Mouse (Mus musculus): ENCODE data around the gene Utp3. TPM values are rescaled to one million over a fixed set of nuclear protein-coding genes. Genes with fewer than 3 reads are reported as not detected.

Gene Utp3
- polyA plus RNA-seq, 1 experiment from 2014 or later = 86.5 TPM

DNA sequence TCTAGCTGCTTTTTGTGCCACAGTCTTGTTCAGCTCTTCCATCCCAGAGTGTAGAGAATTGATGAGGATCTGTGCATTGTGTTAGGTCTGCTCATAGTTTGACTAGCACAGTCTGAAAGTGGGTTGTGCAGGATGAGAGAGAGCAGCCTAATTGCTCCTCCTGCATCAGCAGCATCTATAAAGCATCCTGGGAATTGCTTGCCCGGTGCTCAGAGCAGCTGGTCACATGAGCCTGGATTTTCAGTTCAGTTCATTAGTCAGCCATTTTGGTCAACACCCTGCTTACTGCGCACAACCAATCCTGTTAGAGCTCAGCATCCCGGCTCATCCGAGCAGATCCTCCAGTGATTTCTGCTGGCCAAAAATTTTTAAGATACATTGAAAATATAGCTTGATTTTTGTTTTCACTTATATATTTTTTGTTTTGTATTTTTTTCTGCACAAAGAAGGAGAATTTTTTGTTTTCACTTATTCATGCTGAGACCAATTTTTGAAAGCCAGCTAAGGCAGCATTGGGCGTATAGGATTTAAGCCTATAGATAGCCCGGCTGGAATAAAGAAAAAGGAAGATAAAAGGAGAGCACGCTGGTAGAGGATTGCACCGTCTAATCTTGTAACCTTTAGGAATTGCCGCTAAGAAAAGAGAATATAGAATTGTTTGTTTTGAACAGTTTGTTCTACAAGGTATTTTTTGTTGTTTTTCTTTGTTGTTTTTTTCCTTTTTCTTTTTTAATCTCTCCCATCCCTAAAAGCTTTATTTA is 29.2 kb downstream of the Utp3 start:
- H3K27me3 ChIP-seq (ENCODE audit: poor library complexity, severe bottlenecking) = no peaks in the 10 kb centered on the region
- 38% methylated on average over 9 of the region's 9 CpGs for WGBS
- no peaks in the 10 kb centered on the region for H3K9me3 ChIP-seq
- peak overlapping the region; percentile 54 for H3K4me3 ChIP-seq
- peak overlapping the region; percentile 81 for H3K27ac ChIP-seq
- peaks cover 46% of the 10 kb centered on the region for H3K4me1 ChIP-seq
- DNase-seq (ENCODE audit: extremely low spot score, low spot score) = peak; percentile 64
- peaks cover 7% of the 10 kb centered on the region; the same call in 1 of the 2 replicates for H3K36me3 ChIP-seq (replicated peaks)

- DNase-seq (ENCODE audit: extremely low spot score, low spot score) = peak; percentile 34
- Histone ChIP-seq H3K4me1 (peaks cover 46% of the 10 kb centered on the region), H3K9me3 (no peaks in the 10 kb centered on the region), H3K27ac (peak overlapping the region; percentile 81), H3K4me3 (peak overlapping the region; percentile 54), H3K27me3 (ENCODE audit: poor library complexity, severe bottlenecking) (no peaks in the 10 kb centered on the region), H3K36me3 (replicated peaks) (peaks cover 9% of the 10 kb centered on the region; the same call in 1 of the 2 replicates)
- 30% methylated on average over 9 of the region's 9 CpGs for WGBS
Measured at GRCm38 (mm10) chr5:88584061-88584460, 29.8 kb downstream of the Utp3 start.

DNA sequence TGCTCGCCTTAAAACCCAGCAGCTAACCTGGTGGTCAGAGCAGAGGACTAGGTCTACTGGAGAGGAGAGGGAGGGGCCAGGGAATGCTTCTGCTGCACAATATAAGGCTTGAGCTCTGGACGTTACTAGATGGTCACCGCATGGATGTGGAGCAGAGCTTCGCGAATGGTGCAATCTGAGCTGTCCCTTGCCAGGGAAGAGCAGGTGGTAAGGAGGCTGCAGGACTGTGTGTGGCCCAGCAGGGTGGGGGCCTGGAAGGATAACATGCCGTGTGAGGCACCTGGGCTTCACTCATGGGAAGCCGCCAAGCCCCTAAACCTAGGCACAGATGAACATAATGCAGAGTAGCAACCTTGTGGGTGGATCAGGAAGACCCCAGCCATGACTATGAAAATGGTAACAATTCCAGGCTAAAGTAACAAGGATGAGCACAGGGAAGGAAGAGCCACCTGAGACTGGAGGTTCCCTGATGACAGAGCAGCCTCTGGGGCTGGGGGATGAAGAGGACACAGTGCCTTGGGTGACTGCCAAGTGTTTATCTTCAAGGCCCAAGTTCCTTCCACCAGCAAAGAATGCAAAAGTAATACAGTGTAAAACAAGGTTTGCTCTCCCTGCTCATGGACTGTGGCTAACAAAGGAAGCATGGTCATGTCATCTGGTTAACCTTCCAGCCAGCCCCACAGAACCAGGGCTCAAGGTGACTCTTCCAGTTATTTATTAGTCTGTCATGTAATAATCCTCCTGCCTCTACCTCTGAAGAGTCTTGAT is 32.3 kb downstream of the Utp3 start:
- peaks cover 46% of the 10 kb centered on the region for H3K4me1 ChIP-seq
- 85% methylated on average over 7 of the region's 7 CpGs for WGBS
- H3K4me3 ChIP-seq = peak overlapping the region; percentile 54; the same call in 1 of the 2 replicates
- no peak for DNase-seq (ENCODE audit: extremely low spot score, low spot score)
- H3K9me3 ChIP-seq = no peaks in the 10 kb centered on the region
- peaks cover 14% of the 10 kb centered on the region; the same call in 1 of the 2 replicates for H3K36me3 ChIP-seq (replicated peaks)
- no peaks in the 10 kb centered on the region for H3K27me3 ChIP-seq (ENCODE audit: poor library complexity, severe bottlenecking)
- 0 out of 2 replicates have a peak overlapping the region, but pooled peaks have one; percentile 35 for H3K27ac ChIP-seq

GRCm38 (mm10) chr5:88587211-88587934 is 33.1 kb downstream of the Utp3 start:
- Histone ChIP-seq H3K4me3 (peak overlapping the region; percentile 20; the same call in 1 of the 2 replicates), H3K27me3 (ENCODE audit: poor library complexity, severe bottlenecking) (no peaks in the 10 kb centered on the region), H3K27ac (peak overlapping the region; percentile 49; the same call in 1 of the 2 replicates), H3K4me1 (peaks cover 46% of the 10 kb centered on the region), H3K36me3 (replicated peaks) (peaks cover 17% of the 10 kb centered on the region; the same call in 1 of the 2 replicates), H3K9me3 (no peaks in the 10 kb centered on the region)
- no peak for DNase-seq (ENCODE audit: extremely low spot score, low spot score)
- WGBS = 53% methylated on average over 13 of the region's 13 CpGs

GRCm38 (mm10) chr5:88588481-88588880 is 34.2 kb downstream of the Utp3 start:
- no peaks in the 10 kb centered on the region for H3K9me3 ChIP-seq
- H3K27me3 ChIP-seq (ENCODE audit: poor library complexity, severe bottlenecking) = no peaks in the 10 kb centered on the region
- peaks cover 24% of the 10 kb centered on the region for H3K36me3 ChIP-seq (replicated peaks)
- no peak for DNase-seq (ENCODE audit: extremely low spot score, low spot score)
- WGBS = 53% methylated on average over 5 of the region's 5 CpGs
- no peak overlapping the region for H3K27ac ChIP-seq
- H3K4me1 ChIP-seq = peaks cover 42% of the 10 kb centered on the region
- H3K4me3 ChIP-seq = no peak overlapping the region

DNA sequence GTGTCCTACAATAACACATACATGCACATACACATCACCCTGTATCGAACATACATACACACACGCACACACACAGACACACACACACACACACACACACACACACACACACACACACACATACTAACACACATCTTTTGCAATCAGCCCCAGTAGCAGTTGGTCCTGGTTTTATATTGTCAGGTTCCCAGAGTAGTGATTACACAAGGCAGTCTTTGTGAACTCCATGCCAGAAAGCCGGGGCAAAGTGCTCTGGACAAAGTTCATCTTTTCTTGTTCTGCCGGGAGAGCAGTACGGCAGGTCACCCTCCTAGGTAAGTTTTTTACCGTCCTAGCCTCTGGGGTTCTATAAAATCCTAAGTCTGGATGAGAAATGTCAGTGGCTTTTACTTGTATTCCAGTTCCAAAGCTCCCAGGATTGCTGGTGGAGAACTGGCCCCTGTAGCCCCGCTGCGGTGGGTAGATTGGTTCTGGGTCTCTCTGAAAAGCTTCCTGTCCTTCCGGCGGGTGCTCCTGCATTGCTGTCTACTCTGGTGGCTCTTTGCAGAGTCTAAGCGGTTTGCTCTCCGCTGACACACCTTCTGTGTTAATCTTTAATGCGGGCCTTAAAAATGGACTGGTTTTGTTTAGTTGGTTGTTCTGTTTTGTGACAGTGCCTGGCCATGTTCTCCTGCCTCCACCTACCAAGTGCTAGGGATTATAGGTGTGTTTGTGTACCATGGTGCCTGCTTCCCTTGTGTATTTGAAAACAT is 39.3 kb downstream of the Utp3 start:
- H3K27ac ChIP-seq = no peak overlapping the region
- 91% methylated on average over 13 of the region's 13 CpGs for WGBS
- no peaks in the 10 kb centered on the region for H3K4me1 ChIP-seq
- H3K9me3 ChIP-seq = no peaks in the 10 kb centered on the region
- H3K36me3 ChIP-seq (replicated peaks) = peaks cover 17% of the 10 kb centered on the region
- no peak for DNase-seq (ENCODE audit: extremely low spot score, low spot score)
- H3K4me3 ChIP-seq = no peak overlapping the region
- H3K27me3 ChIP-seq (ENCODE audit: poor library complexity, severe bottlenecking) = no peaks in the 10 kb centered on the region

DNA sequence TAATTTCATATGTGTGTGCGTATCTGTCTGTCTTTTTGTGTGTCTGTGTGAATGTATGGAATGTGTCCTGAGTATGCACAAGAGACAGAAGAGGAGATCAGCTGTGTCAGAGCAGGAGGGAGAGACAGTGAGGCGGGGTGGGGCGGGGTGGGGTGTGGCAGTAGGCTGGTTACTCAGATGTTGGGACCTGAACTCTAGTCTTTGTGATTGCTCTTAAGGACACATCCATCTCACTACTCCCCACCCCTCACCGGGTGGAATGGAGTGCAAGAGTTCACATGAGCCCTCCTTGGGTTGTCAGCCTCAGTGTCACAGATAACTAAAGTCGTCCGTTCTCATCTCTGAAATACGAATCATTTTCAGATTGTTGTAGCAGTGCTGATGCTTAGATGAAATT is 39.9 kb downstream of the Utp3 start:
- Histone ChIP-seq H3K4me1 (no peaks in the 10 kb centered on the region), H3K27me3 (ENCODE audit: poor library complexity, severe bottlenecking) (no peaks in the 10 kb centered on the region), H3K27ac (no peak overlapping the region), H3K36me3 (replicated peaks) (peaks cover 15% of the 10 kb centered on the region), H3K9me3 (no peaks in the 10 kb centered on the region), H3K4me3 (no peak overlapping the region)
- WGBS = 92% methylated on average over 7 of the region's 7 CpGs
- no peak for DNase-seq (ENCODE audit: extremely low spot score, low spot score)

- DNase-seq (ENCODE audit: extremely low spot score, low spot score) = no peak
- Histone ChIP-seq H3K27me3 (ENCODE audit: poor library complexity, severe bottlenecking) (no peaks in the 10 kb centered on the region), H3K4me1 (no peaks in the 10 kb centered on the region), H3K9me3 (no peaks in the 10 kb centered on the region), H3K4me3 (no peak overlapping the region), H3K36me3 (replicated peaks) (peaks cover 13% of the 10 kb centered on the region), H3K27ac (no peak overlapping the region)
- WGBS = 87% methylated on average over 5 of the region's 5 CpGs
Measured at GRCm38 (mm10) chr5:88595537-88596455, 41.5 kb downstream of the Utp3 start.

- Histone ChIP-seq H3K36me3 (replicated peaks) (no peaks in the 10 kb centered on the region; the same call in 1 of the 2 replicates), H3K4me3 (no peak overlapping the region), H3K4me1 (no peaks in the 10 kb centered on the region), H3K27ac (no peak overlapping the region), H3K27me3 (ENCODE audit: poor library complexity, severe bottlenecking) (no peaks in the 10 kb centered on the region), H3K9me3 (no peaks in the 10 kb centered on the region)
- DNase-seq (ENCODE audit: extremely low spot score, low spot score) = no peak
- WGBS = 92% methylated on average over 6 of the region's 6 CpGs
Measured at GRCm38 (mm10) chr5:88598961-88599360, 44.7 kb downstream of the Utp3 start.

GRCm38 (mm10) chr5:88602030-88602429 is 47.8 kb downstream of the Utp3 start:
- Histone ChIP-seq H3K27me3 (ENCODE audit: poor library complexity, severe bottlenecking) (no peaks in the 10 kb centered on the region), H3K9me3 (no peaks in the 10 kb centered on the region), H3K27ac (no peak overlapping the region), H3K36me3 (replicated peaks) (peaks cover 10% of the 10 kb centered on the region), H3K4me3 (no peak overlapping the region), H3K4me1 (no peaks in the 10 kb centered on the region)
- 86% methylated on average over 2 of the region's 2 CpGs for WGBS
- no peak for DNase-seq (ENCODE audit: extremely low spot score, low spot score)

DNA sequence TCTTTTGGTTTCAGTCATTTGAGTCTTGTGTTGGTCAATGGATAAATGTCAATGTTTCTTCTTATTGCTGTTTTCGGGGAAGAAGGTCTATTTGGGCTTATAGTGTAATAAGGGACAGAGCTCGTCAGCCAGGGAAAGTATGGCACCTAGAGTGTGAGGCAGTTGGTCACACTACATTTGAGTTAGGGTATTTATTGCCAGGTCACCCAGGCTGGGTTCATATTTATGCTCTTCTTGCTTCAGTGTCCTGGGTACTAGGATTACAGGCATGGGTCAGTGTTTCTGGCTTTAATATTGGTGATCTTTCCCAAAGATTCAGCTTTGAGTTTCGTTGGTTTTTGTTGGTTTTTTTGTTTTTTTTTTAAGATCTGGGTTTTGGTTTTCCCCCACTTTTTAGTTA is 48.5 kb downstream of the Utp3 start:
- Histone ChIP-seq H3K4me1 (no peaks in the 10 kb centered on the region), H3K4me3 (no peak overlapping the region), H3K36me3 (replicated peaks) (peaks cover 10% of the 10 kb centered on the region), H3K9me3 (no peaks in the 10 kb centered on the region), H3K27me3 (ENCODE audit: poor library complexity, severe bottlenecking) (no peaks in the 10 kb centered on the region), H3K27ac (no peak overlapping the region)
- DNase-seq (ENCODE audit: extremely low spot score, low spot score) = no peak
- WGBS = 85% methylated on average over 3 of the region's 3 CpGs

All from forebrain, embryonic 10.5 days (tissue).